Mouse (Mus musculus) fat pad, adult 2 months (tissue): ENCODE results near the gene E030025P04Rik.

Source experiments
- DNase-seq: peaks from one replicate; pipeline ENCODE4 v3.0.0-alpha.2; 2011; ENCODE audit warnings: low read depth, low spot score; ENCODE audit errors: extremely low read depth

E030025P04Rik gene

GRCm38 (mm10) chr11:109144236-109144635, at the start of gene E030025P04Rik:
TSS of gene E030025P04Rik (minus strand) at chr11:109144369.
- no peak for DNase-seq

GRCm38 (mm10) chr11:109192673-109193557, 48.7 kb upstream of the E030025P04Rik start:
- no peak for DNase-seq

DNA sequence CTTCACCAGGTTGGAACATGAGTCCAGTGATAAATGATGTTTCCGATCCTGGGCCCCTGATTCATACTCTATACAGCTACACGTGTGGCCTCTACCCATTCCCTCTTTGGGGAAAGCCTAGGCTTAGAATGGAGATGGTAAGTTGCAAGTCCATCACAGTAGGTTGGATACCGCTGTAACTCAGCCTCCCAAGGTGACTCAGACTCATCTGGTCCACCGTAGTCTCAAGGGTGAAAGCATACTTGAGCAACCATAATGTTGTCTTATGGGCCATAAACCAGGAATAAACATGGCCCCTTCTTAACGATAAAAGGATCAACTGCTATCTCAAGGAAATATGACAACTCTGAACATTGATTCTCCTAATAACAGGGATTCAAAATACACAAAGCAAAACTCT, 44.1 kb upstream of the E030025P04Rik start:
- no peak for DNase-seq

DNA sequence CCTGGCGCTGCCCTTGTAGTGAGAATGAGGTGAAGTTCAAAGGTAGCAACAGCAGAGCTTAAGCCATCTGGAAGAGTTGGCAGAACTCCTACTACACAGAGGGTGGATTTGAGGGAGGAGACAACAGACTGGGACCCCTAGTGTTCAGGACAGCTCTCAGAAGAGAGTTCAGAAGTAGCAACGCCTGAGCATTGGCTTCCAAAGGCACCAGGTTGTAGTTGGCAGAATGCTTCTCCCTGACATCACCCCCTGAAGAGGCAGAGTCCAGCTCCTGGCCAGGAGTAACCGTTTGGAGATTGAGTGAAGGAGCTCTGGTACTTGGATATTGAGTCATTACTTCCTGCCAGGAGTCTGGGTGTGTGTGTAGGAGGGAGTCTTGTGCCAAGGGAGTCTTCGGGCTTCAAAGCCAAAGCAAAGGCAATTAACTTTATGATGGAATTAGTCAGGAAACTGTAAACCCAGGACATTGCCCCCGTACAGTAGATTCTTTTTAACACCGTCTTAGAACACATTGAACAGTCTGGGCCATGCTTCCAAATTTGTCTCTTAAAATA, 43.5 kb upstream of the E030025P04Rik start:
- no peak for DNase-seq

DNA sequence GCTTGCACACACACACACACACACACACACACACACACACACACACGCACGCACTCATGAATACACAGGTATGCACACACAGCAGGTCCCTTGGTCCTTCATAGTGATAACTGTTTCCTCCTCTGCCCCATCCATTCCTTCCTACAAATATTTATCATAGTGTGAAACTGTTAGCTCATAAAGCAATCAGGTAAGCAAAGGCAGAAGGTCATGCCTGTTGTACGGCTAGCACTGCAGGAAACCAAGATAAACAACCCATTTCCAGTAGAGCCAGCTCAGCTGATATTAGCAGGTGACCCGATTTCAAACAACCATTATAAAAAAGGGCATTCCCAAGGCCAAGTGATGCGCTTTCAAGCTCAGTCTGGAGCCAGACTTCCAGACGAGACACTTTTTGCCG, 36.9 kb upstream of the E030025P04Rik start:
- no peak for DNase-seq

GRCm38 (mm10) chr11:109180290-109180689, 36.1 kb upstream of the E030025P04Rik start:
- no peak for DNase-seq

- DNase-seq: no peak
These were observed 34.8 kb upstream of the E030025P04Rik start for GRCm38 (mm10) chr11:109178788-109179518.

- no peak for DNase-seq
These were observed 31.3 kb upstream of the E030025P04Rik start for GRCm38 (mm10) chr11:109175376-109175969.

- DNase-seq: no peak
These were observed 28.1 kb upstream of the E030025P04Rik start for GRCm38 (mm10) chr11:109172224-109172623.

DNA sequence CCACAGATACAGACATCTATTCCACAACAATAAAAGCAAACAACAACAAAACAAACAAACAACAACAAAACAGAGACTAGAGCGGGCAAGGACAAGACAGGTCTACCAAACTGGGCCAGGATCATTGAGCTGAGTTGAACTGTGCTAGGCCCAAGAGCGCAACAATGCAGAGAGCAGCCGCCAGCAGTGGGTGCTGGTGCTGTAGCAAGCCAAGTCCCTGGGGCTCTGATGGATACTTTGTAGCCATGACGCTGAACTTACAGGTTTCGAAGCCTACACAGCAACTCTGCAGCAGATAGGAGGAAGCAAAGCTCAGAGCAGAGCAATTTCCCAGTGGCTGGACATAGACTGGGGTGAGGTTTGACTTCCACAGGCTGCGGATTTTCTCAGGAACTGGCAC, 26.6 kb upstream of the E030025P04Rik start:
- no peak for DNase-seq

DNA sequence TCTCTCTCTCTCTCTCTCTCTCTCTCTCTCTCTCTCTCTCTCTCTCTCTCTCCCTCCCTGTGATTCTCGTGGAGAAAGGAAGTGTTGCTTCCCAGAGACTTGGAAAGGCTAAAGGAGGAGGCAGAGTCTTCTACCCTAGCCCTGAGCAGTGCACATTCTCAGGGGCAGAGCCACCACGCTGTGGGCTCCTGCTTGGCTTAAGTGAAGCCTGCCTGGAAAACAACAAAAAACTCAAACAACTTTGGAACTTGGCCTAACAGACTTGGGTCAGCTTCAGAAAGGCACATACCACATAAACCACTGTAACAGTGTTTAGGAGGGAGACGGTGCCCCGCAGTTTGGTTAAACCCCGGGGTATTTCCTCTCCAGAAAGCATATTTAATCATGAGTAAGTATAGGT, 13.5 kb upstream of the E030025P04Rik start:
- DNase-seq: no peak

DNA sequence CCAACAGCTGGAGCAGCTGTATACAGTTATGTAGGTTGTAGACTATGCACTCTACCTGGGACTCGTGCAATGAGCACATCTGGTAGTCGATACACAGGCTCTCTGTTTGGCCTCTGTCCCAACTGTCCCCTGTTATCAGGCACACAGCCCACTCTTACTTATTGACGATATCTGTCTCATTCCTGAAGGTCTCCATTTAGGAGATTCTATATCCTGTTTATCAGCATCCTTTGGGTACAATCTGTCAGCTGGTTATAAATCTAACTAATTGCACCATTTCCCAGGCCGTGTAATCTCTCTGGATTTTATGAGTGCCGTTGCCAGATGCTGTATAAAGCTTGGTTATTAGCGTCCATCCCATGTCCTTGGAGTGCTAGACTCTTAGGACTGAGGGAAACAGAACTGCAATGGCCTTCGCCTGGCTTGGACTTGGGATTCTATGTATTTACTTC, 747 bp upstream of the E030025P04Rik start:
- DNase-seq: no peak

DNA sequence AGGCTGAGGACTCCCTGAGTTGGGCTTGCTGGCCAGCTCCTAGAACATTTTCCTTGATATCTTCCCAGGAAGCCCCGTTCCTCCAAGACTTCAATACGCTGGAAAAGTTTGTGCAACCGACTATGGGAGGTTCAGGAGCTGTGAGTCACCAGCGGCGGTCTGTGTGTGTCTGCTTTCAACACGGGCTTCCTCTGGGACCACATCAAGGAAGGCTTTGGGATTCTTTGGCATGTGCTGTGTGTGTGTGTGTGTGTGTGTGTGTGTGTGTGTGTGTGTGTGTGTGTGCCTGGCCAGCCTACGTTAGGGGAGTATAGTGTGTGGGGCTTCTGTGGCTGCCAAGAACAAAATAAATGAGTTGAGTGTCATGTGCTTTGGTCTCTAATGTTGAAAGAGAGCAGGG, 17.7 kb downstream of the E030025P04Rik start:
- no peak for DNase-seq

DNA sequence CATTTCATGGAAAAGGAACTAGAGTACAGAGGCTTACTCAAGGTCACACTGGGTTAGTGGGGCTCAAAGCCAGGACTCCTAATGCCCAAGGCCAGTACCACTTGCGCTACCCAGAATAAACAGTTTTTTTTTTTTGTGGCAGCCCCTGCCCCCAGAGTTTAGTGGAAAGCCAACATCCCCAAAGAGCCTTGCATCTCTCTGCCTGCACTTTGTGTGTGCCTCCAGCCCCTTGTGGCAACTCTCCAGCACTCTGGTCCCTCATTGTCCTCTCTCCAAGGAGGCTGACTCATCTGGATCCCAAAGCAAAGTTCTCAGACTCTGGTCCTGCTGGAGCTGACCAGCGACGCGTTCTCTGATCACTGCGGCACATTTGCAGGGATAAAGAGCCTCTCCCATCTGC, 18.7 kb downstream of the E030025P04Rik start:
- DNase-seq: no peak

DNA sequence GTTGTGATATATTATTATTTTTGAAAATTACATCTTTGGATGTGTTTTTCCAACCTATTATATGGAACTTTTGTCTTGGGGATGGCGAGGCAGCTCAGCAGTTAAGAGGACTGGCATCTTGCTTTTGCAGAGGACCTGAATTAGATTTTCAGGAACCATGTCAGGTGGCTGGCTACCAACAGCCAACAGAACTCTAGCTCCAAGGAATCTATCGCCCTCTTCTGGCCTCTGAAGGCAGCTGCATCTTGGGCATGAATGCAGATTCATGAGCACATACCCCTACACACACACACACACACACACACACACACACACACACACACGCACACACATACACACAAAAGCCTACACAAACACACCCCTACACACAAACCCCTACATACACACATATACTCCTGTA, 19.9 kb downstream of the E030025P04Rik start:
- no peak for DNase-seq

- DNase-seq: no peak
These were observed 34.3 kb downstream of the E030025P04Rik start for GRCm38 (mm10) chr11:109109826-109110346.

GRCm38 (mm10) chr11:109109056-109109455, 35.1 kb downstream of the E030025P04Rik start:
- no peak for DNase-seq

- DNase-seq: no peak
These were observed 36.5 kb downstream of the E030025P04Rik start for GRCm38 (mm10) chr11:109107518-109108205.

DNA sequence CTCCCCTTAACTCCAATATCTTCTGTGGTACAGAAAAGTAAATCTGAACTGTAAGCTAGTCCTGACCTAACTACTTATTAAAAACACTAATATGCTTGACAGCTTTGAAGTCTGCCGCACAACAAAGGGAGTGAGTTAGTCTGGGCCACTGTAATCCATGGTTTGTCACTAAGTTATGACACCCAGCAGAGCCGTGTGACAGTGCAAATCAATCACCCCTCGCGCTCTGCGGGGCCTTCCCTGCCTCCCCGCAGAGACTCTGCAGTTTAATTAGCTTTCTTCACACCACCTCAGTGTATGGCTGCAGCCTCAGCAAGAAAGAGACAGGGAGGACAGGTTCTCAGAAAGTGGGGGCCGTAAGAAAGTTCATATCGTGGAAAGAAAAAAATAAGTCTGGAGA, 37.4 kb downstream of the E030025P04Rik start:
- no peak for DNase-seq

- DNase-seq: no peak
These were observed 38.0 kb downstream of the E030025P04Rik start for GRCm38 (mm10) chr11:109106181-109106580.
